Mouse (Mus musculus) heart, embryonic 13.5 days (tissue): Measurements from ENCODE around the gene Zdhhc1. TPM values are rescaled to one million over a fixed set of nuclear protein-coding genes. Genes with fewer than 3 reads are reported as not detected.

Source experiments
- ATAC-seq: fragments of 200-750 bp; cut with Nextera tagmentation; 2 replicates; pipeline ENCODE4 v1.8.0; 2017; ENCODE audit warnings: moderate TSS enrichment; ENCODE audit not compliant: insufficient number of reproducible peaks, low FRiP score, low TSS enrichment; ENCODE audit errors: extremely low read depth
- H3K27ac ChIP-seq: fragments of 300-500 bp; sonication (generic); replicated peaks from 2 replicates; pipeline ENCODE4 v1.5.1; 2015; ENCODE audit warnings: moderate library complexity, mild to moderate bottlenecking, inconsistent platforms
- H3K27me3 ChIP-seq: fragments of 300-500 bp; sonication (generic); replicated peaks from 2 replicates; pipeline ENCODE4 v1.6.1; 2015; ENCODE audit warnings: mild to moderate bottlenecking, inconsistent platforms
- H3K36me3 ChIP-seq: fragments of 300-500 bp; sonication (generic); 2 replicates; pipeline ENCODE4 v1.6.1; 2015; ENCODE audit warnings: mild to moderate bottlenecking, inconsistent platforms
- H3K4me1 ChIP-seq: fragments of 300-500 bp; sonication (generic); 2 replicates; pipeline ENCODE4 v1.6.1; 2015; ENCODE audit warnings: inconsistent platforms
- H3K4me2 ChIP-seq: fragments of 300-500 bp; sonication (generic); 2 replicates; pipeline ENCODE4 v1.6.1; 2015; ENCODE audit warnings: inconsistent platforms, mild to moderate bottlenecking, moderate library complexity
- H3K4me3 ChIP-seq: fragments of 300-500 bp; sonication (generic); 2 replicates; pipeline ENCODE4 v1.5.1; 2015; ENCODE audit warnings: moderate library complexity, mild to moderate bottlenecking, inconsistent platforms
- H3K9ac ChIP-seq: fragments of 300-500 bp; sonication (generic); 2 replicates; pipeline ENCODE4 v1.6.1; 2015; ENCODE audit warnings: inconsistent platforms, mild to moderate bottlenecking, moderate library complexity
- H3K9me3 ChIP-seq: fragments of 300-500 bp; sonication (generic); 2 replicates; pipeline ENCODE4 v1.6.1; 2016; ENCODE audit warnings: inconsistent platforms
- WGBS: fragments of 180-500 bp; shearing (Covaris S2); methylation state at CpG from one replicate; pipeline ENCODE4 v1.1.7; 2015; ENCODE audit warnings: mixed read lengths; 5-methylcytosine and 5-hydroxymethylcytosine counted together
- polyA plus RNA-seq: library from polyadenylated mRNA; unstranded; fragments of >200 nt; fragmentation: Nextera tagmentation; extraction: Ambion mirVana; gene quantifications from 2 replicates; pipeline ENCODE4 v1.2.1, GENCODE M21; 2015

The Zdhhc1 gene
- polyA plus RNA-seq, 1 experiment from 2014 or later = 22.3 TPM

DNA sequence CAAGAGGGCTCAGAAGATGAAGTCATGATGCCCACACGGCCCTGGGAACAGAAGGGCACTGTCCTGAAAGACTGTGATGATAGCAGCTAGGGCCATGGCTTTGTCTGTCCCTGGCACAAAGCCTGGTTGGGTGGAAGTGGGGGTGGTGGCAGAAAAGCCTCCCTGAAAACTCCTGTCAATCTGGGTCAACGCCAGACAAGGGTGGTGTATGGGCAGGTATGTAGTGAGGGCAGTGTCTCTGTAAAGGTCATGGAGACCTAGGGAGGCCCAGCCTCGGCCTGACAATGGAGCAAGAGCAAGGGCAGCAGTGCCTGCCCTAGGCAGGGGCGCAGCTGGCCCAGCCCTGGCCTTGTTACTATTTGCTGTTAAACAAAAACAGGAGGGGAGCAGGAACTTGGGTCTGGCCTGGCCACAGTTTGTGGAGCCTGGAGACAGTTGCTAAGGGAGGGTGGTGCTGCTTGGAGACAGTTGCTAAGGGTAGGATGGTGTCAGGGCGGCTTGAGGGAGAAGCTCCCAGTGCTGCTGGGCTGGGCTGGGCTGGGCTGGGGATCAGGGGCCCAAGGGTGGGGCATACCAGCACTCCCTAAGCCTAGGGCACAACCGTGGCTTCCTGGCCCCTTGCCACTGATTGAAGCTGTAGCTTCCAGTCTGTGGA lies 27.5 kb downstream of the Zdhhc1 start:
- H3K4me3 ChIP-seq = no peak overlapping the region
- H3K36me3 ChIP-seq = 0 out of 2 replicates have a peak, but pooled peaks cover 2% of the 10 kb centered on the region
- no peak overlapping the region for H3K27ac ChIP-seq
- H3K4me2 ChIP-seq = no peak overlapping the region
- peaks cover 39% of the 10 kb centered on the region for H3K27me3 ChIP-seq
- H3K9ac ChIP-seq = no peak overlapping the region
- 52% methylated on average over 6 of the region's 6 CpGs for WGBS
- no peaks in the 10 kb centered on the region for H3K9me3 ChIP-seq
- ATAC-seq = no peak
- peaks cover 55% of the 10 kb centered on the region for H3K4me1 ChIP-seq

DNA sequence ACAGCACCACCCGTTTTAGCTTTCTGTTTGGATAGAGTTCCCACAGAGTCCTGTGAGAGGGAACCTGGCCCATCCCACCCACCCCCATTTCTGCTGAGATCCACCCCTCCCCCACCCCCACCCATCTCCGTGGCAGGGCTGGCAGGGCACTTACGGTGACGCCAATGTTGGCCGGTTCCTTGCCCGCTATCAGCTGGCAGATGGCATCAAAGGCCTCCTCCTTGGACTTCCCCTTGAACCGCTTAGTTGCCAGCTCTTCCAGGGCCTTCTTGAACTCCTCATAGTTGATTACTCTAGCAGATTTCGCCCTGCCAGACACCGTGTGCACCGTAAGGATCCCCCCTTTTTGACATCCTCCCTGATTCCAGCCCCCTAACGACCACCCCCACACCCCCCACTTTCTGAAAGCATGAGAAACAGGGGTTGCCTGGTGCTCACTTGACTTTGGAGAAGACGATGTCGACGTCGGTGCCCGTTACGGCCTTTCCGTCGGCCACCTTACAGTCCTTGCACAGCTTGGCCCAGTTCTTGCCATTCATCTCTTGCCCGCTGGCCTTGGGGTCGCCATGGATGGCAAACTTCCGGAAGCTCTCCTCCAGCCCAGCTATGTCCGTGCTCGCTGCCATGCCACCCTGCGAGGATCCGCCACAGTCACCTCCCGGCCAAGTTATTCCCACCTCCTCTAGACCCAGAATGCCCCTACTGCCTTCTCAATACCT lies 28.5 kb downstream of the Zdhhc1 start:
- Histone ChIP-seq H3K27ac (no peak overlapping the region), H3K9me3 (no peaks in the 10 kb centered on the region), H3K4me3 (no peak overlapping the region), H3K4me2 (no peak overlapping the region), H3K36me3 (0 out of 2 replicates have a peak, but pooled peaks cover 2% of the 10 kb centered on the region), H3K27me3 (peaks cover 29% of the 10 kb centered on the region), H3K9ac (no peak overlapping the region), H3K4me1 (peaks cover 48% of the 10 kb centered on the region)
- WGBS = 85% methylated on average over 27 of the region's 27 CpGs
- ATAC-seq = no peak

DNA sequence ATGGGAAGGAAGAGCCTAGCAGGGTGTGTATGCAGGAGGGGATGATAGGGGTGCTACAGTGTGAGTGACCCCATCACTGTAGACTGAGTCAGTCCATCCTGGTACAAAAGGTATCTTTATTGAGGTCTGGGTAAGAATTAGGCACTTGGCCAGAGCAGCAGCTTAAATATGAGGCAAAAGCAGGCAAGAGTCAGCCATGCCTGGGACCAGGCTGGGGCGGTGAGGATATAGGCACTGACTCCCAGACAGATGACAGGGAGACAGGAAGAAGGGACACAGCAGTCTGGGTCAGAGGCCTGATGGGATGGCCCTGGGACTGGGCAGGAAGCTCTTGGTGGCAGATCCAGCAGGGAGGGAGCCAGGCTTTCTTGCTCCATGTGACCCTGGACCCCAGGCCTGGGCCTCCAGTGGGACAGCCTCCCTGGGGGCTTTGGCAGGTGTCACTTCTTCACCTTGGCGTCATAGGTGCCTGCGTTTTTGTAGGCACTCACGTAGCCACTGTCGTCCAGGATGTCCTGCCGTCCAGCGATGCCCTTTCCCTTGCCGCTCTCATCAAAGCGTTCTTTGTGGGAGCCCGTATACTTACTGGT lies 29.2 kb downstream of the Zdhhc1 start:
- Histone ChIP-seq H3K4me3 (no peak overlapping the region), H3K4me1 (peaks cover 45% of the 10 kb centered on the region), H3K9me3 (no peaks in the 10 kb centered on the region), H3K27ac (no peak overlapping the region), H3K27me3 (peaks cover 22% of the 10 kb centered on the region), H3K9ac (no peak overlapping the region), H3K4me2 (no peak overlapping the region), H3K36me3 (0 out of 2 replicates have a peak, but pooled peaks cover 2% of the 10 kb centered on the region)
- WGBS = 90% methylated on average over 10 of the region's 10 CpGs
- no peak for ATAC-seq

DNA sequence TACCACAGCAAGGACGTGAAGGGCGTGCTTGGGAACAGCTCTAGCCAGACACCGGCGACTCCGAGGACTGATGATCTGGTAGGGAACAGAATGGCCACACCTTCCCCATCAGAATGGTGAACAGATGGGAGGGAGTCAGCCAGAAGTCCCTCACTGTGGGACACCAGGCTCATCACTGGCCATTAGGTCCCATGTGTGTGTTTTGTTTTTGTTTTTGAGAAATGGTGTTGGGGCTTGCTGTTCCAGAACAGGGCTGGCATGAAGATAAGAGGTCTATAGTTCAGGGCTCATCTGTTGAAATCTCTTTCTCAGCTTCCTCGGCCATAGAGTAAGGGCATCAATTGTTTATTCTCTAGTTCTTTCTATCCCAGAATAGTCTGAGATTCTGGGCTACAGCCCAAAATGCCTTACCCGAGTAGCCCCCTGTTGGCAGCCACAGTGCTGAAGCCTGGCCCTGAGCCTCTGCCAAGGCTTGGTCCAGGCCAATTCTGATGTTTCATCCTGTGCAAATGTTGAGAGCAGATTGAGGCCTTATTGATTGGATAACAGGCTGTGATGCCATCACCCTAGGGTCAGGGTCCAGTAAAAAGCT lies 29.9 kb downstream of the Zdhhc1 start:
- H3K4me1 ChIP-seq = peaks cover 38% of the 10 kb centered on the region
- H3K9ac ChIP-seq = no peak overlapping the region
- ATAC-seq = no peak
- H3K4me3 ChIP-seq = no peak overlapping the region
- peaks cover 15% of the 10 kb centered on the region; the same call in 1 of the 2 replicates for H3K27me3 ChIP-seq
- WGBS = 70% methylated on average over 7 of the region's 7 CpGs
- H3K27ac ChIP-seq = no peak overlapping the region
- H3K9me3 ChIP-seq = no peaks in the 10 kb centered on the region
- no peak overlapping the region for H3K4me2 ChIP-seq
- 0 out of 2 replicates have a peak, but pooled peaks cover 2% of the 10 kb centered on the region for H3K36me3 ChIP-seq

DNA sequence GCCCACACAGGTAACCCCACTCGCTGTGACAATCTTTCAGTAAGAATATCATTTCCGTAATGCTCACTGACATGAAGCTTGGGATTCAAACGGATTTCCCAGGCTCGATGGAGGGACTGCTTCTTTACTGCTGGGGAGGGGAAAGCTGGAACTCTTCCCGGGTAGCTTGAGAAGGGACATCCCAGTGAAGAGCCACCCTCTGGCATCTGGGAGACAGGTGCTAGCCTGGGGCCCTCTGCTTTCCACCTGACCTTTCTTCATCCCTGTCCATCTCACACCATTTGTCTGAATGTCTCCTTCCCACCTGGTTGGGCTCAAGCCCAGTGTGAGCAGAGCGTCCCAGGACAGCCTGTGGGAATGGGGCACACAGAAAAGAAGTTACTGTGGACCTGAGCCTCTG lies 30.5 kb downstream of the Zdhhc1 start:
- Histone ChIP-seq H3K9me3 (no peaks in the 10 kb centered on the region), H3K27ac (no peak overlapping the region), H3K27me3 (0 out of 2 replicates have a peak, but pooled peaks cover 16% of the 10 kb centered on the region), H3K9ac (no peak overlapping the region), H3K4me2 (no peak overlapping the region), H3K36me3 (0 out of 2 replicates have a peak, but pooled peaks cover 2% of the 10 kb centered on the region), H3K4me3 (no peak overlapping the region), H3K4me1 (peaks cover 33% of the 10 kb centered on the region)
- WGBS = 70% methylated on average over 6 of the region's 6 CpGs
- ATAC-seq = no peak

DNA sequence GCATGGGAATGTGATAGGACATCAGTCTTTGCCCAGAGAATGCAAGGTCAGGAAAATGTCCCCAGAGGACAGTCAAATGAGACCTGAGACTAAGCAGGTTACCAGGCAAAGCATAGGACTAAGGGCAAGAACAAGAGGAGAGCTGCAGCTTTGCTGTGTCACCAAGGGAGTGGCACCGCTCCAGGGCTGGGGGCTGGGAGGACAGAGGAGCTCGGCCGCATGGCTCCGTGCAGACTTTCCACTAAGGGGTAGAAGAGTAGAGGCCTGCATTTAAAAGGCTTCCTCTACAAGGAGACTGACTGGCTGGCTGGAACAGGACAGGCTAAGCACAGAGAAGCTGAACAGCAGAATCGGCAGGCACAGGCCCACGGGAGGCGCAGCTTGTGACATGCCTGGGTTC lies 32.1 kb downstream of the Zdhhc1 start:
- peak overlapping the region; percentile 1; the same call in 1 of the 2 replicates for H3K9ac ChIP-seq
- H3K27me3 ChIP-seq = 0 out of 2 replicates have a peak, but pooled peaks cover 9% of the 10 kb centered on the region
- 64% methylated on average over 7 of the region's 7 CpGs for WGBS
- ATAC-seq = no peak
- H3K4me3 ChIP-seq = no peak overlapping the region
- H3K36me3 ChIP-seq = 0 out of 2 replicates have a peak, but pooled peaks cover 2% of the 10 kb centered on the region
- H3K27ac ChIP-seq = no peak overlapping the region
- H3K9me3 ChIP-seq = no peaks in the 10 kb centered on the region
- H3K4me2 ChIP-seq = no peak overlapping the region
- H3K4me1 ChIP-seq = peaks cover 19% of the 10 kb centered on the region

DNA sequence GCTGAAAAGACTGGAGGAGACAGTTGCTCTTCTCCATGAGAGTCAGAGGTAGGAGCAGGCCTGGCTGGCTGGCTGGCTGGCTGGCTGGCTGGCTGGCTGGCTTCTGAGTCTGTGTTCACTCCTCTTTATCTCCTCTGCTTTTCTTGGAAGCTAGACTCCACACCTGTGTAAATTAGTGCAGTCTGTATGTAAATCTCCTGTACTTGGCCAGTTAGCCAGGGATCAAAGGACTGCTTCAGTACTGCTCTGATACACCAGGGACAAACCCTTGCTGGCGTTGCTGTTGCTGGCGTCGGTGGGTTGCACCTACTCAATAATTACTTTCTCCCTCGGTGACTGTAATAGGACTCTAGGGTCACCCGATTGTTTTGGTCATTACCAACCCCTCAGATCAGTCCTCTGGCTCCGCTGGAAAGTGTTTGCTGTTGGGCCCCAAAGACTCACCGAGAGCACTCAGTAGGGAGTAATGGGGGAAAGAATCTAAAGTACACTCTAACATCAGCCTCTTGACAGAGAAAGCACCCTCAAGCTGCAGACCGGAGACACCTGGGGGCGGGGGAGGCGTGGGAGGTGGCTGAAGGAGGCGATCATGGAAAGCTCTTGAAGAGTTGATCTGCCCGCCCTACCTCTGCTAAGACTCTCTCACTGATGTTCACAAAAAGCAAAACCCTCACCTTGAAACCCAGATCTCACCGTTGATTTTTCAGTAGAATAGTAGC lies 35.5 kb downstream of the Zdhhc1 start:
- Histone ChIP-seq H3K27me3 (0 out of 2 replicates have a peak, but pooled peaks cover 9% of the 10 kb centered on the region), H3K36me3 (no peaks in the 10 kb centered on the region), H3K4me1 (peaks cover 12% of the 10 kb centered on the region; the same call in 1 of the 2 replicates), H3K9ac (no peak overlapping the region), H3K4me2 (no peak overlapping the region), H3K9me3 (no peaks in the 10 kb centered on the region), H3K27ac (no peak overlapping the region), H3K4me3 (no peak overlapping the region)
- 58% methylated on average over 13 of the region's 13 CpGs for WGBS
- no peak for ATAC-seq

DNA sequence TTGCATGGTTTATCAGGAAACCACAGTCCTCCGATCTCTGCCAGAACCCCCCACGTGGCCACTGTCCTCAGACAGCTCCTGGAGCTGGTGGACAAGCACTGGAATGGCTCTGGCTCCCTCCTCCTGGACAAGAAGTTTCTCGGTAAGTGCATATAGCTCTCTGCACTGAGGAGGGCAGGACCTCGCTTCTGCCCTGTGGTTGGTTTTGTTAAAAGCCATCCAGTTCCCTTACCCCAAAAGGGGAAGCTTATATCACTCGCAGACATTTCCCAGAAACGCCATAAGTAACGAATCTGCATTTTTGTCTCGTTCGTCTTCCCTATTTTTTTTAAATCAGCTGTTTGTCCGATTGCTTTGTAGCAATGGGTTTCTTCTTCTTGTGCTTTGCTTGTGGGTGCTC lies 41.5 kb downstream of the Zdhhc1 start:
- WGBS = 44% methylated on average over 10 of the region's 10 CpGs
- Histone ChIP-seq H3K9me3 (no peaks in the 10 kb centered on the region), H3K27me3 (peaks cover 3% of the 10 kb centered on the region), H3K4me2 (no peak overlapping the region), H3K9ac (no peak overlapping the region), H3K4me3 (no peak overlapping the region), H3K36me3 (no peaks in the 10 kb centered on the region), H3K4me1 (peaks cover 5% of the 10 kb centered on the region; the same call in 1 of the 2 replicates), H3K27ac (no peak overlapping the region)
- no peak for ATAC-seq

DNA sequence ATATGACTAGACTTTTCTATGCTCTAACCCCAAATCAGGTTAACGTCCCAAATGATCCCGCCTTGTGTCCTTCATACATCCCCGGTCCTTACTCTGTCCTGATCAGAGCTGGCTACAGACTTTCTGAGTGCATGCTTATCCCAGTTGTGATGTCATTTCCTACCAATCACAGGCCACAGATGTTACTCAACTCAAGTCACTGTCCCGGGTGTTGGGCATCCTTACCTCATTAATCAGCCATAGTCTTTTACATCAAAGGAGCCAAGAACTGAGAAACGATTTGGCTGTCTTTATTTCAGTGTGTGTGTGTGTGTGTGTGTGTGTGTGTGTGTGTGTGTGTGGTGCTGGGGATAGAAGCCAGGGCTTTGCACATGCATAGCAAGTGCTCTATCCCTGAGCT lies 42.6 kb downstream of the Zdhhc1 start:
- Histone ChIP-seq H3K9me3 (no peaks in the 10 kb centered on the region), H3K4me1 (peaks cover 5% of the 10 kb centered on the region; the same call in 1 of the 2 replicates), H3K27me3 (peaks cover 3% of the 10 kb centered on the region), H3K4me3 (no peak overlapping the region), H3K9ac (no peak overlapping the region), H3K4me2 (no peak overlapping the region), H3K36me3 (no peaks in the 10 kb centered on the region), H3K27ac (no peak overlapping the region)
- no peak for ATAC-seq
- WGBS = 52% methylated on average over 5 of the region's 5 CpGs

DNA sequence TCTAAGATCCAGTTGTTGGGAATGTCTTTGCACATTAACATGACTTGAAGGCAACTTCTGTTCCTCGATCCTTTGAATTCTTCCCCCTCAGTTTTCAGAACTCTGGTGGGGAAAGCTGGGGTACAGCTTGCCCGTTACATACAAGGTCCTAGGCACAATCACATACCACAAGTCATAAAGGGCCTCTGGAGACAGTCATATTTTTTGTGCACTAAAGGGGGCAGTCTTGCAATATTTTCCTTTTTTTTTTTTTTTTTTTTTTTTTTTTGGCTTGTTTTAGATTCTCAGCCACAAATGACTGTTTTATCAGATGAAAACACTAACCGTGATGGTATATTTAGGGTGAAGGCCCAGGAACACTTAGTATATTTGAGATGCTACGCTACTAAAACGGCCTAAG lies 43.4 kb downstream of the Zdhhc1 start:
- Histone ChIP-seq H3K36me3 (no peaks in the 10 kb centered on the region), H3K9ac (no peak overlapping the region), H3K4me1 (peaks cover 5% of the 10 kb centered on the region; the same call in 1 of the 2 replicates), H3K27ac (no peak overlapping the region), H3K4me2 (no peak overlapping the region), H3K4me3 (no peak overlapping the region), H3K27me3 (peaks cover 3% of the 10 kb centered on the region), H3K9me3 (no peaks in the 10 kb centered on the region)
- no peak for ATAC-seq
- 67% methylated on average over 5 of the region's 5 CpGs for WGBS
